Mouse (Mus musculus) E14TG2a.4 (cell line): ENCODE measurements around the gene Foxl1.

ENCODE experiments used
- CTCF ChIP-seq: conservative IDR thresholded peaks from 2 replicates; pipeline ENCODE4 v1.5.1; 2014; ENCODE audit warnings: low read length
- NANOG ChIP-seq: IDR thresholded peaks from 2 replicates; pipeline ENCODE4 v1.6.1; 2014; ENCODE audit warnings: borderline replicate concordance, low read length, mixed read lengths
- POU5F1 ChIP-seq: IDR thresholded peaks from 2 replicates; pipeline ENCODE4 v1.6.1; 2014; ENCODE audit warnings: low read length, borderline replicate concordance

- TF ChIP-seq NANOG (no peak), POU5F1 (no peak), CTCF (no peak)
Observed at GRCm38 (mm10) chr8:121107668-121108656, 19.8 kb upstream of the Foxl1 start, which contains the start of gene Mthfsd.
